ENCODE assay signal across 14 mouse cellular contexts in the genomic region with DNA sequence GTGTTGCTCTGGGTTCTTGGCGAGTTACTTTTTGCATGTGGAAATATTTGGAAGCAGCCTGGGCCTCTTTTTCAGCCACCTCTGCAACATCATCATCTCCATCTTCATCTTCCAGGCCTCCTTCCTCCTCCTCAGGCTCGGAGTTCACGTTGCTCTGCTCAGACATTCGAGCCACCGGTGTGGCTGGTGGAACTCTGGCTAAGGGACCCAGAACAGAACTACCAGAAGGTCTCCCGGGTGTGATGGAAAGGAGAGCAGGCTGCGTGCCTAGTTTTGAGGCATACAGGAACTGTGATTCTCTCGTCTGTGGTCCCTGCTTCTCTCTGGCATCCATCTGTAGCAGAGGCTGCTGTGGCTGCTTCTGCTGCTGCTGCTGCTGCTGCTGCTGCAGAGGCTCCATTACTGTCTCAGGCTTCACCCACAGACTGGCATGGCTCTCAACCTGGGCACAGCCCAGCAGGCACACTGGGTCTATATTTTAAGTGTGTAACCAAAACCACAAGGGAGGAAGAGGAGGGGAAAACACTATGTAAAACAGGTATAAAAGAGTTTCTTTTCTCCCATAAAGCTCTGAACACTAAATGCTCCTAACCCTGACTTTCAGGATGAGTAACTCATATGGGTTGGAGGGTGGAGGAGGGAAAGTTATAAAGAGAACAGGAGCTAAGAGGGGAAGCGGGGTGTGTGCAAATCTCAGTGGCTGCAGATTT. TPM values are rescaled to one million over a fixed set of nuclear protein-coding genes. Genes with fewer than 3 reads are reported as not detected.
DNase-seq lines count a peak whose midpoint lies in the region; ATAC-seq and TF ChIP-seq lines count a peak whose summit lies in the region.
"Had no signal": no experiment of that assay in that cellular context is flagged by ENCODE, and none has a peak within 500 bp of the region (broad histone marks: within the 10 kb centered on the region; RNA-seq: fewer than 3 reads in every experiment).

No protein-coding gene starts in this region.

- 57% methylated on average over 9 of the region's 9 CpGs for WGBS in heart, embryonic 11.5 days (ENCODE audit: insufficient replicate concordance)
- 86% methylated on average over 9 of the region's 9 CpGs for WGBS in midbrain, embryonic 10.5 days
- 88% methylated on average over 9 of the region's 9 CpGs for WGBS in midbrain, embryonic 16.5 days
- 47% methylated on average over 9 of the region's 9 CpGs for WGBS in neural tube, embryonic 14.5 days
- WGBS in lung, postnatal 0 days, result 86% methylated on average over 9 of the region's 9 CpGs

- H3K27ac ChIP-seq in heart, embryonic 11.5 days (ENCODE audit: low read depth, low read length), result no peak overlapping the region
- peak overlapping the region; percentile 38; the same call in 1 of the 2 replicates for H3K27ac ChIP-seq in midbrain, embryonic 10.5 days (replicated peaks)
- H3K27ac ChIP-seq in midbrain, embryonic 16.5 days (ENCODE audit: low read length), result no peak overlapping the region
- no peak overlapping the region for H3K27ac ChIP-seq in neural tube, embryonic 14.5 days (ENCODE audit: low read depth, low read length)
- H3K27ac ChIP-seq in lung, postnatal 0 days (ENCODE audit: low read length), result no peak overlapping the region
- H3K27ac ChIP-seq: gastrocnemius, adult 2 months; heart, embryonic 15.5 days had no signal

- H3K4me3 ChIP-seq in heart, embryonic 11.5 days (ENCODE audit: low read depth, low read length), result peak overlapping the region; percentile 89
- H3K4me3 ChIP-seq in midbrain, embryonic 10.5 days, result peak overlapping the region; percentile 88; the same call in 1 of the 2 replicates
- H3K4me3 ChIP-seq in midbrain, embryonic 16.5 days (ENCODE audit: low read depth, low read length), result no peak overlapping the region
- H3K4me3 ChIP-seq in neural tube, embryonic 14.5 days (ENCODE audit: low read depth, low read length), result no peak overlapping the region
- H3K4me3 ChIP-seq in lung, postnatal 0 days (ENCODE audit: low read depth, low read length), result no peak overlapping the region
- H3K4me3 ChIP-seq: erythroblast, embryonic 14.5 days; gastrocnemius, adult 2 months; heart, embryonic 15.5 days had no signal

- H3K27me3 ChIP-seq in heart, embryonic 11.5 days (ENCODE audit: control insufficient read depth, insufficient read depth, low read length), result no peaks in the 10 kb centered on the region
- H3K27me3 ChIP-seq in midbrain, embryonic 10.5 days (ENCODE audit: low read depth, poor library complexity, severe bottlenecking), result 0 out of 2 replicates have a peak, but pooled peaks cover 7% of the 10 kb centered on the region
- no peaks in the 10 kb centered on the region for H3K27me3 ChIP-seq in midbrain, embryonic 16.5 days (ENCODE audit: control insufficient read depth, insufficient read depth, low read depth, low read length)
- H3K27me3 ChIP-seq in neural tube, embryonic 14.5 days (ENCODE audit: control insufficient read depth, insufficient read depth, low read length), result no peaks in the 10 kb centered on the region
- no peaks in the 10 kb centered on the region for H3K27me3 ChIP-seq in lung, postnatal 0 days (replicated peaks; ENCODE audit: insufficient read depth, low read length)

- DNase-seq in heart, adult 9 months (ENCODE audit: low spot score in 2 of 2), result no peak
- DNase-seq in midbrain, embryonic 10.5 days (ENCODE audit: low spot score), result no peak
- peak; percentile 67 for DNase-seq in brain, adult 2 months (ENCODE audit: low read depth, low spot score)
- DNase-seq in cerebellum, postnatal 36 days, result no peak
- DNase-seq in lung, postnatal 0 days (ENCODE audit: low spot score), result no peak
- DNase-seq: adrenal gland, adult 8-10 months; gastrocnemius, adult 2 months; kidney, adult 11 months; thymus, adult 2 months had no signal

- H3K9me3 ChIP-seq in heart, embryonic 11.5 days (replicated peaks; ENCODE audit: control insufficient read depth, low read length), result no peaks in the 10 kb centered on the region
- H3K9me3 ChIP-seq in midbrain, embryonic 10.5 days (replicated peaks), result no peaks in the 10 kb centered on the region
- no peaks in the 10 kb centered on the region for H3K9me3 ChIP-seq in midbrain, embryonic 16.5 days (replicated peaks; ENCODE audit: control insufficient read depth, low read length, poor library complexity, severe bottlenecking)
- H3K9me3 ChIP-seq in neural tube, embryonic 14.5 days (ENCODE audit: control insufficient read depth, low read length), result no peaks in the 10 kb centered on the region
- no peaks in the 10 kb centered on the region for H3K9me3 ChIP-seq in lung, postnatal 0 days (ENCODE audit: low read length)
- H3K9me3 ChIP-seq: heart, embryonic 15.5 days had no signal

- no peak for TF ChIP-seq CTCF in lung, postnatal 0 days (IDR thresholded peaks at IDR 0.05)

- 0 out of 2 replicates have a peak, but pooled peaks cover 2% of the 10 kb centered on the region for H3K36me3 ChIP-seq in heart, embryonic 11.5 days (ENCODE audit: control insufficient read depth, insufficient read depth, low read length)
- H3K36me3 ChIP-seq in midbrain, embryonic 10.5 days, result peaks cover 27% of the 10 kb centered on the region
- H3K36me3 ChIP-seq in midbrain, embryonic 16.5 days (ENCODE audit: control insufficient read depth, insufficient read depth, low read length), result no peaks in the 10 kb centered on the region
- H3K36me3 ChIP-seq in neural tube, embryonic 14.5 days (ENCODE audit: control insufficient read depth, insufficient read depth, low read length), result no peaks in the 10 kb centered on the region
- 0 out of 2 replicates have a peak, but pooled peaks cover 4% of the 10 kb centered on the region for H3K36me3 ChIP-seq in lung, postnatal 0 days (ENCODE audit: insufficient read depth, low read length)
- H3K36me3 ChIP-seq: heart, embryonic 15.5 days had no signal

- peaks cover 52% of the 10 kb centered on the region for H3K4me1 ChIP-seq in heart, embryonic 11.5 days (ENCODE audit: control insufficient read depth, insufficient read depth, low read length)
- peaks cover 72% of the 10 kb centered on the region for H3K4me1 ChIP-seq in midbrain, embryonic 10.5 days
- H3K4me1 ChIP-seq in midbrain, embryonic 16.5 days (ENCODE audit: control insufficient read depth, insufficient read depth, low read length), result peaks cover 46% of the 10 kb centered on the region
- peaks cover 51% of the 10 kb centered on the region for H3K4me1 ChIP-seq in neural tube, embryonic 14.5 days (ENCODE audit: control insufficient read depth, insufficient read depth, low read length)
- H3K4me1 ChIP-seq in lung, postnatal 0 days (ENCODE audit: insufficient read depth, low read depth, low read length), result peaks cover 18% of the 10 kb centered on the region

- TF ChIP-seq EP300 in lung, postnatal 0 days (IDR thresholded peaks at IDR 0.05), result no peak

- H3K9ac ChIP-seq in heart, embryonic 11.5 days (ENCODE audit: low read depth, low read length), result no peak overlapping the region
- no peak overlapping the region for H3K9ac ChIP-seq in midbrain, embryonic 16.5 days (ENCODE audit: low read depth, low read length)
- peak overlapping the region; percentile 45; the same call in 1 of the 2 replicates for H3K9ac ChIP-seq in neural tube, embryonic 14.5 days (replicated peaks; ENCODE audit: low read depth, low read length)
- H3K9ac ChIP-seq in lung, postnatal 0 days (replicated peaks; ENCODE audit: low read depth), result no peak overlapping the region
- H3K9ac ChIP-seq: heart, embryonic 15.5 days had no signal

- no peak for ATAC-seq in heart, embryonic 11.5 days (replicated peaks; ENCODE audit: insufficient number of reproducible peaks, low FRiP score, low TSS enrichment)
- ATAC-seq in midbrain, embryonic 16.5 days, result no peak
- no peak for ATAC-seq in neural tube, embryonic 14.5 days (ENCODE audit: low read depth)
- ATAC-seq in lung, postnatal 0 days, result no peak

- peak overlapping the region; percentile 72 for H3K4me2 ChIP-seq in heart, embryonic 11.5 days
- no peak overlapping the region for H3K4me2 ChIP-seq in midbrain, embryonic 16.5 days (ENCODE audit: low read length)
- no peak overlapping the region; the same call in 1 of the 2 replicates for H3K4me2 ChIP-seq in neural tube, embryonic 14.5 days (ENCODE audit: low read depth, low read length)
- H3K4me2 ChIP-seq in lung, postnatal 0 days (replicated peaks; ENCODE audit: low read depth, low read length), result no peak overlapping the region

RNA-seq across cellular contexts. Expression of a gene that starts 2.7 kb away (rescaled TPM):
- 28.0 and 31.7 TPM in 2 replicates for polyA plus RNA-seq in heart, embryonic 11.5 days (2014; fragmentation: Nextera tagmentation; extraction: Ambion mirVana)
- polyA plus RNA-seq in midbrain, embryonic 10.5 days (2016; fragmentation: Nextera tagmentation; extraction: Ambion mirVana), result 40.2 and 41.0 TPM in 2 replicates
- polyA plus RNA-seq in midbrain, embryonic 16.5 days (2015; fragmentation: Nextera tagmentation; extraction: Ambion mirVana), result 6.6 and 9.1 TPM in 2 replicates
- 6.3 and 7.3 TPM in 2 replicates for polyA plus RNA-seq in neural tube, embryonic 14.5 days (2014; fragmentation: Nextera tagmentation; extraction: Ambion mirVana)
- polyA plus RNA-seq in lung, postnatal 0 days (2015; fragmentation: Nextera tagmentation; extraction: Ambion mirVana), result 5.8 and 6.2 TPM in 2 replicates

Comparison
In these comparisons a context has a peak if more than half of its experiments do, and no peak if none do; other contexts are left out.
1. H3K4me3 ChIP-seq: peak in heart, embryonic 11.5 days (single experiment) and midbrain, embryonic 10.5 days (single experiment); none in midbrain, embryonic 16.5 days (single experiment), neural tube, embryonic 14.5 days (single experiment) and lung, postnatal 0 days (single experiment).